ENCODE assay signal across 1 mouse cellular context in the genomic region with DNA sequence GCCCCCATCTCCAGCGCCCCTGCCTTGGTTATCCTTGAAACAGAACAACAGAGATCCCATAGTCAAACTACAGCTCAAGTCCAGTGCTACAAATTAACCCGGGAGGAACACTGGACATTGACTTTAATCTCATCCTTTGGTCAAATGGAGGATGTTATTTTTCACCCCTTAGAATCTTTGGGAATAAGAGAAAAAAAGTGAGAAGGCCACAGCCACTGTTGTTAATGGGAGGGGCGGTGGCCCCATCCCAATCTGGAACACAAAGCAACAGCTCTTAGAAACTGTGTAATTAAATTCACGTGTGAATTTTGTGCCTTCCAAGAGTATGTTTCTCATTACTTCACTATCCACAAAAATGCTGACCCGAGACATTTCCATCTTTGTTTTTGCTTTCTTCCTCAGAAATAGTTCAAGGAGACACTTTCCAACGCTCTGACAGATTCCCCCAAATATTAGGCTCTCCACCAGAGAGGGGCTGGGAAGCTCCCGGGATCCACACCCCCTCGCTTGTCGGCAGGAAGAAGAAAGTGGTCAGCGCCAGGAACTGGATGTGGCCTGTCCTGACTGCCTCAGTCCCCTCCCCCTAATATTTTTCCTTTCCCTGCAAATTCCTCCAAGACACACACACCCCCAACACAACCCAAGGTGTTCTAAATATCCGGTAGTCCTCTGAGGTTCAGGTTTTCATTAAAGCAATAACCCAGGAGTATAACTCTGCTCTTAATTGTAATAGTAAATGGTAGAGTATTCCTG.
TF ChIP-seq lines count a peak whose summit lies in the region.

No protein-coding gene starts in this region.

TF ChIP-seq in myocyte, 11 proteins besides CTCF, POLR2A, EP300 and RAD21 (continued from another document):
- TF ChIP-seq MYOG (IDR thresholded peaks at IDR 0.05; ENCODE audit: control insufficient read depth in 1 of 3, insufficient read depth in 1 of 3, insufficient read length in 2 of 3, low read depth in 2 of 3), result no peak
- no peak for TF ChIP-seq MAX (IDR thresholded peaks at IDR 0.05; ENCODE audit: low read depth)
- no peak for TF ChIP-seq MYOD1 (IDR thresholded peaks at IDR 0.05; ENCODE audit: control insufficient read depth in 1 of 3, insufficient read length in 2 of 3, low read depth in 2 of 3)
- no peak for TF ChIP-seq USF1 (IDR thresholded peaks at IDR 0.05; ENCODE audit: low read depth)
